Mouse (Mus musculus) embryonic facial prominence, embryonic 14.5 days (tissue): ENCODE results near the gene Il17f. TPM values are rescaled to one million over a fixed set of nuclear protein-coding genes. Genes with fewer than 3 reads are reported as not detected.
"Not testable (repeated sequence)": the region's sequence is repeated elsewhere in the genome, so short reads cannot be mapped to it uniquely, and the experiment has no call there.

Source experiments
- ATAC-seq: fragments of 200-750 bp; cut with Nextera tagmentation; 2 replicates; pipeline ENCODE4 v1.8.0; 2017; ENCODE audit warnings: low read depth, moderate number of reproducible peaks, moderate TSS enrichment
- DNase-seq: peaks from one replicate; pipeline ENCODE4 v3.0.0-alpha.2; 2015; ENCODE audit warnings: low spot score
- H3K27ac ChIP-seq: fragments of 300-500 bp; sonication (generic); replicated peaks from 2 replicates; pipeline ENCODE4 v1.5.1; 2014; ENCODE audit warnings: low read depth, mild to moderate bottlenecking, low read length, moderate library complexity
- H3K27me3 ChIP-seq: fragments of 300-500 bp; sonication (generic); replicated peaks from 2 replicates; pipeline ENCODE4 v1.6.1; 2014; ENCODE audit warnings: low read length; ENCODE audit not compliant: control insufficient read depth, insufficient read depth
- H3K36me3 ChIP-seq: fragments of 300-500 bp; sonication (generic); 2 replicates; pipeline ENCODE4 v1.6.1; 2014; ENCODE audit warnings: low read length, mixed read lengths; ENCODE audit not compliant: control insufficient read depth, insufficient read depth
- H3K4me1 ChIP-seq: fragments of 300-500 bp; sonication (generic); 2 replicates; pipeline ENCODE4 v1.6.1; 2014; ENCODE audit warnings: antibody characterized with exemption, low read length; ENCODE audit not compliant: control insufficient read depth, insufficient read depth
- H3K4me2 ChIP-seq: fragments of 300-500 bp; sonication (generic); 2 replicates; pipeline ENCODE4 v1.6.1; 2014; ENCODE audit warnings: low read depth, mild to moderate bottlenecking, low read length, moderate library complexity, mixed read lengths
- H3K4me3 ChIP-seq: fragments of 300-500 bp; sonication (generic); 2 replicates; pipeline ENCODE4 v1.5.1; 2014; ENCODE audit warnings: low read depth, mild to moderate bottlenecking, low read length
- H3K9ac ChIP-seq: fragments of 300-500 bp; sonication (generic); 2 replicates; pipeline ENCODE4 v1.6.1; 2014; ENCODE audit warnings: low read depth, mild to moderate bottlenecking, low read length, moderate library complexity, mixed read lengths
- H3K9me3 ChIP-seq: fragments of 300-500 bp; sonication (generic); 2 replicates; pipeline ENCODE4 v1.6.1; 2016; ENCODE audit warnings: low read length; ENCODE audit not compliant: control insufficient read depth
- WGBS: fragments of 180-500 bp; shearing (Covaris S2); extraction: QIAGEN DNeasy Blood & Tissue Kit; methylation state at CpG from one replicate; pipeline ENCODE4 v1.1.7; 2014; 5-methylcytosine and 5-hydroxymethylcytosine counted together
- polyA plus RNA-seq: library from polyadenylated mRNA; unstranded; fragments of >200 nt; fragmentation: Nextera tagmentation; extraction: Ambion mirVana; gene quantifications from 2 replicates; pipeline ENCODE4 v1.2.1, GENCODE M21; 2014

The Il17f gene
- polyA plus RNA-seq, 1 experiment from 2014 or later = not detected

DNA sequence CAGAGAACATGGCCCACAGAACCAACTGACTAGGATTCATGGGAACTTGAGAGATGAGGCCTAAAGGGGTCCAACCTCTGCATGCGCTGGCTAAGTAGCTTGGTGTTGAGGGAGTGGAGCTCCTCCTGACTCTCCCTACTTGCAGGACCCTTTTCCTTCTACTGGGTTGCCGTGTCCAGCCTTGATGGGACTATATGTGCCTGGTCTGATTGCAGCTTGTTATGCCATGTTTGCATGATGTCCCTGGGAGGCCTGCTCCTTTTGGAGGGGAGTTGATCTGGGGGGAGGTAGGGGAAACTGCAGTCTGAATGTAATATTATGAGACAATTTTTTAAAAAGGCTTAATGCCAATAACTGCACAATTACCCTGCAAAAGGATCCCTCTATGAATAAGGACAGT lies 10.9 kb upstream of the Il17f start:
- H3K27ac ChIP-seq = no peak overlapping the region
- no peaks in the 10 kb centered on the region for H3K9me3 ChIP-seq
- no peak overlapping the region for H3K4me3 ChIP-seq
- 91% methylated on average over 2 of the region's 2 CpGs for WGBS
- ATAC-seq = no peak
- no peak overlapping the region for H3K9ac ChIP-seq
- H3K4me2 ChIP-seq = no peak overlapping the region
- H3K4me1 ChIP-seq = no peaks in the 10 kb centered on the region
- peaks cover 66% of the 10 kb centered on the region for H3K36me3 ChIP-seq
- no peak for DNase-seq
- H3K27me3 ChIP-seq = no peaks in the 10 kb centered on the region

DNA sequence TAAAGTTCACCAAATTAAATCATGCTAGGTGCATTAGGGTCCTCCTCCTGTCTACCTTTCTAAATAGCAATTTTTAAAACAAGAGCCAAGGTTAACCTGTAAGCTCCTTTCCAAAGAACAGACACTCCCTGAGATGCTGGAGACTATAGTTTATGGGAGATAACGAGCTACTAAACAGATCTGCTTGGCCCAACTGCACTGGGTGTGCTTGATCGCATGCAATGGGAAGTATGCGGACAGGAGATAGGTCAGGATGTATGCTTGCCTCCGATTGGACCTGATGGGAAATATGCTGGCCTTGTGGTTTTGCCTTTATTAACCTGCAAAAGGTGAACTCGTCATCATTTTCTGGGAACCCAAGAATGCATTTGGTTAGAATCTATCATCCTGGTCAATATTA lies 4.8 kb upstream of the Il17f start:
- Histone ChIP-seq H3K27ac (no peak overlapping the region), H3K4me2 (no peak overlapping the region), H3K9ac (no peak overlapping the region), H3K9me3 (no peaks in the 10 kb centered on the region), H3K4me3 (no peak overlapping the region), H3K27me3 (no peaks in the 10 kb centered on the region), H3K4me1 (no peaks in the 10 kb centered on the region), H3K36me3 (peaks cover 8% of the 10 kb centered on the region; the same call in 1 of the 2 replicates)
- DNase-seq = no peak
- ATAC-seq = no peak
- 92% methylated on average over 5 of the region's 5 CpGs for WGBS

DNA sequence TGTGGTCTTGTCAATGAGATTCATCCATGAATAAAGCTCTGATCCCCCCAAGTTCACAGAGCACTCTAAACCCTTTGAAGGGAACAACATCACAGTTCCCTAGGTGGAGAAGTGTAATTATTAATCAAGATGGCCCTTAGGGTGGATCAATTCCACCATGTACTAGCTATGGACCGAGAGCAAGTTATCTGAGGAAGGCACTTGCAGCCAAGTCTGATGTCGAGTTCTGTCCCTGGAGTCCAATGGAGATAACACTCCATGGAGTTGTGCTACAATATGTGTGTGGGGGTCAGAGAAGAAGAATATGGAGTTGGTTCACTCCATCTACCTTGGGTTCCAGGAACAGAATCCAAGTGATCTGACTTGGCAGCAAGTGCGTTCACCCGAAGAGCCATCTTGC lies 4.3 kb upstream of the Il17f start:
- H3K9me3 ChIP-seq = no peaks in the 10 kb centered on the region
- no peak overlapping the region for H3K27ac ChIP-seq
- H3K36me3 ChIP-seq = peaks cover 5% of the 10 kb centered on the region; the same call in 1 of the 2 replicates
- no peak overlapping the region for H3K9ac ChIP-seq
- H3K4me2 ChIP-seq = no peak overlapping the region
- WGBS = 93% methylated on average over 4 of the region's 4 CpGs
- H3K27me3 ChIP-seq = no peaks in the 10 kb centered on the region
- H3K4me1 ChIP-seq = no peaks in the 10 kb centered on the region
- DNase-seq (no peak), ATAC-seq (no peak)
- no peak overlapping the region for H3K4me3 ChIP-seq

DNA sequence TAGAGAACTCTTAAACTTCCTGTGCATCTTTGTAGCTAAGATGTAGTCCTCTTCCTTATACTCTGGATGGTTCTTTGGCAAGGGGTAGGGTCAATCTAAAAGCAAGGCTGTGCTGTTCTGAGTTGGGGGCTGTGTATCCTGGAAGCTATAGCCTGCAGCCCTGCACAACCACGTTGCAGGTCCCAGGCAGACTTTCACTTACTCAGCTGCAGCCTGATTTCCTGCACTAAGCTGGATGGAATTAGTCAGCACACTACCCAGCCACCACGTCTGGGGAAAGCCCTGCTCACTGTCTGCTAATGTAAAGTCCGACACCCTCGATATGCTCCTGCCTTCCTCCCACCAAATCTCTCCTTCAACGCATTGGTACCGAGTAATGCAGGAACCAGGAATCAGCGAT lies 997 bp upstream of the Il17f start:
- H3K9ac ChIP-seq = no peak overlapping the region
- no peak for ATAC-seq
- H3K9me3 ChIP-seq = no peaks in the 10 kb centered on the region
- 70% methylated on average over 7 of the region's 7 CpGs for WGBS
- H3K4me2 ChIP-seq = no peak overlapping the region
- no peak overlapping the region for H3K27ac ChIP-seq
- H3K4me1 ChIP-seq = no peaks in the 10 kb centered on the region
- no peak overlapping the region for H3K4me3 ChIP-seq
- H3K36me3 ChIP-seq = no peaks in the 10 kb centered on the region
- H3K27me3 ChIP-seq = no peaks in the 10 kb centered on the region
- DNase-seq = no peak

DNA sequence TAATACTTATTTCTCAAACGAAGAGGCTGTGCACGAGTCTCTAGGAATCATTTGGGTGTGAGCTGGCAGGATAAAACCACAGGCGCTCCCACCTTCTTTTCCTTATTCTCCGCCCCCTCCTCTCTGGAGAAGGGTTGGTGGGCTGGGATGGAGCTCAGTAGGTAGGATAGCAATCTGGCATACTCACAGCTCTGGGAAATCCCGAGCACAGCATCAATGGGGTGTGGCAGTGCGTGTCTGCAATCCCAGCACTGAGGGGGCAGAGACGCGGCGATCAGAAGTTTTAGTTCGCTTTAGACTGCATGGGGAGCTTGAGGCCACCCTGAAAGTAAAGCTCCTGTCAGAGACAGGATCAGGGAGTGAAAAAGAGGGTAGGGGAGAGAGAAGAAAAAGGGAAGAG lies 2.0 kb downstream of the Il17f start:
- no peak overlapping the region for H3K4me3 ChIP-seq
- no peaks in the 10 kb centered on the region for H3K4me1 ChIP-seq
- H3K36me3 ChIP-seq = no peaks in the 10 kb centered on the region
- ATAC-seq (no peak), DNase-seq (no peak)
- no peaks in the 10 kb centered on the region for H3K9me3 ChIP-seq
- H3K27me3 ChIP-seq = no peaks in the 10 kb centered on the region
- no peak overlapping the region for H3K4me2 ChIP-seq
- no peak overlapping the region for H3K27ac ChIP-seq
- no peak overlapping the region for H3K9ac ChIP-seq
- 46% methylated on average over 10 of the region's 10 CpGs for WGBS

DNA sequence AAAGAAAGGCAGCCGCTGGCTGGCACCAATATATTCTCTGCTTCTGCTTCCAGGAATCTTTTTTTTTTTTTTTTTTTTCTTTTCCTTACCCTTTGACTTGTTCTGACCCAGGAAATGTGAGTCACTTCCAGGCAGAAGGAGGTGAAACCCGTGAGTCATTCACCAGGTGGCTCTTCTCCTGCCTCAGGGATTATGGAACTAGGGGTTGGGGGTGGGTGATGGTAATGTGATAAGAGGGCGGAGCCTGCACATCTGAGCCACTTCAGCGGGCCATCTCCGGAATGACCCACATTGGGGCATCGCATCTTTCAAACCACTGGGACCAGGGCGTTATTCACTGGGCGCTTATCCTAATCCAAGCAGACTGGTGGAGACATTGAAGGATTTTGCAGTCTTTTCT lies 3.4 kb downstream of the Il17f start:
- no peak for ATAC-seq
- no peaks in the 10 kb centered on the region for H3K4me1 ChIP-seq
- WGBS = 47% methylated on average over 8 of the region's 8 CpGs

DNA sequence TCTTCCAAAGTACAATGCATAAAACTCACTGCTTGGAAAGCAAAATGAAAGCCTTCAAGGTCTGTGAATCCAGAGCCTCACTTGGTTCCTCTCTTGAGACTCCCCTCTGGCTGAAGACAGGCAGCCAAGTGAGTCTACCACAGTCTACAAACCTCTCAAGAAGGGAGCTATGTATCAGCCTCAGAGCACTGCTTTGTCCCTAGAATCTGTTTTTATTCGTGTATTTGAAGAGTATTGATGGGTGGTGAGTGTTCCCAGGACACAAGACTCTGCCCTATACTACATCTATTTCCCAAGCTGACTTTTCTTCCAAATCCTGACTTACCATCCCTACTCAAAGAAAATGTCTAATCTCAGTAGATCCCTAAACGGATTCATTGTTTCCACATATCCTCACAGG lies 12.1 kb downstream of the Il17f start:
- Histone ChIP-seq H3K36me3 (no peaks in the 10 kb centered on the region), H3K4me1 (no peaks in the 10 kb centered on the region), H3K27ac (no peak overlapping the region), H3K4me3 (no peak overlapping the region), H3K27me3 (no peaks in the 10 kb centered on the region), H3K4me2 (no peak overlapping the region), H3K9ac (no peak overlapping the region), H3K9me3 (no peaks in the 10 kb centered on the region)
- DNase-seq (no peak), ATAC-seq (no peak)
- WGBS = 83% methylated on average over 2 of the region's 2 CpGs

More for the DNA sequence above, 3.4 kb downstream of the Il17f start:
- H3K27me3 ChIP-seq = no peaks in the 10 kb centered on the region
- no peaks in the 10 kb centered on the region for H3K9me3 ChIP-seq
- H3K4me2 ChIP-seq = no peak overlapping the region
- no peaks in the 10 kb centered on the region for H3K36me3 ChIP-seq
- no peak overlapping the region for H3K4me3 ChIP-seq
- no peak for DNase-seq
- no peak overlapping the region for H3K27ac ChIP-seq
- no peak overlapping the region for H3K9ac ChIP-seq

DNA sequence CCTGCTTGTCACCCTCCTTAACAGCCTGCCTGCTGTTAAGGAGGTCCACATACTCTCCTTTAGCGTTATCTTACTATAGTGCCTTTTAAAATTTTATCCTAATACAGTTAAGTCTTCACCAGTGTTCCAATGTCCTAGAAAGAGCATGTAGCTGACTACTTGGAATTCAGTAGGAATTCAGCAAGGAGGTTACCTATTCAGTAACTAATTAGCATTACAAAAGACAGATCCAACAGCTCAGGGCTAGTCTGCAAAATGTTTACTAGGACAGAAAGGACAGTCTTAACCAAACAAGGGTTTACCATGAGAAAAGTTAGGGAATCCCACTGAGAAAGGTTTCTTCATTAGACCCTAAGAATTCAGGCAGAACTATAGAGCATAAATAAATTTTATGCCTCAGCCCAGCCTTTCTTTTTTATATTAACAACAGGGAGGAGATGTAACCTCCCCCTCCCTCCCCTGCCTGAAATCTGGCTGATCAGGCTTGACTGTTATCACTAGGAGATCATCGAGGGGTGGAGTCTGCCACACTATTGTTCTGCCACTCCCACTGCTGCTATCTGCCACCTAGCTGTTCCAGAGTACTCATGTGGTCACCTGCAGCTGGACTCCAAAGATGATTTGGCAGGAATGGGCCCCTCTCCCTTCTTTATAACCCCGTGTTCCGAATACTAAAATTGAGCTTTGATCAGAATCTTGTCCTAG lies 16.2 kb downstream of the Il17f start:
- H3K9me3 ChIP-seq, H3K27ac ChIP-seq, DNase-seq, H3K36me3 ChIP-seq, H3K27me3 ChIP-seq, H3K4me1 ChIP-seq, H3K4me2 ChIP-seq, H3K4me3 ChIP-seq, ATAC-seq, H3K9ac ChIP-seq: not testable (repeated sequence)
- whole genome bisulfite sequencing = 83% methylated on average over 4 of the region's 4 CpGs

DNA sequence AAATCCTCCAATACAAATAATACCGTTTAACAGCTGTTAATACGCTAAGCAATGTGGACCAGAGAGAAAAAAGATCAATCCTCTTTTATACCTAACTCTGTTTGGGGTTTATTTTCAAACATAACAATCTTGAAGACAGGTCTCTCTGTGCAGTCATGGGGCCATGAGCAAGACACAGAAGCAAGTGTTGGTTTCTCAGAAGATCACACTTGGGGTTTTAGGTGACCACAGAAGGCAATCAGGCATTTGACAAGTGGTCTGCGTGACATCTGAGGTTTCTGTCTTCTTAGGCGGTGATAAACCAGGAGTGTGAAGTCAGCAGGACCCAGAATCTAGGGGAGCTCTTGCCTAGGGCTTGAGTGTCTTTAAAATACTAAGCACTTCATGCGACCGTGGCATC lies 23.9 kb downstream of the Il17f start:
- Histone ChIP-seq H3K27ac (no peak overlapping the region), H3K9ac (no peak overlapping the region)
- ATAC-seq = no peak

More for the DNA sequence above, 23.9 kb downstream of the Il17f start:
- no peak for DNase-seq
- no peaks in the 10 kb centered on the region for H3K9me3 ChIP-seq
- no peak overlapping the region for H3K4me3 ChIP-seq
- H3K4me1 ChIP-seq = no peaks in the 10 kb centered on the region
- H3K4me2 ChIP-seq = no peak overlapping the region
- WGBS = 77% methylated on average over 6 of the region's 6 CpGs
- no peaks in the 10 kb centered on the region for H3K27me3 ChIP-seq
- H3K36me3 ChIP-seq = no peaks in the 10 kb centered on the region
